Mouse (Mus musculus) neural tube, embryonic 13.5 days (tissue): ENCODE results near the gene Slc6a12. TPM values are rescaled to one million over a fixed set of nuclear protein-coding genes. Genes with fewer than 3 reads are reported as not detected.

ENCODE experiments used
- ATAC-seq: fragments of 200-750 bp; cut with Nextera tagmentation; 2 replicates; pipeline ENCODE4 v1.8.0; 2017; ENCODE audit warnings: low read depth, mild to moderate bottlenecking, moderate TSS enrichment, moderate library complexity
- H3K27ac ChIP-seq: fragments of 300-500 bp; sonication (generic); replicated peaks from 2 replicates; pipeline ENCODE4 v1.5.1; 2015; ENCODE audit warnings: moderate library complexity, mild to moderate bottlenecking, inconsistent platforms
- H3K27me3 ChIP-seq: fragments of 300-500 bp; sonication (generic); 2 replicates; pipeline ENCODE4 v1.6.1; 2015; ENCODE audit warnings: mild to moderate bottlenecking, inconsistent platforms
- H3K36me3 ChIP-seq: fragments of 300-500 bp; sonication (generic); 2 replicates; pipeline ENCODE4 v1.6.1; 2015; ENCODE audit warnings: mild to moderate bottlenecking, inconsistent platforms
- H3K4me1 ChIP-seq: fragments of 300-500 bp; sonication (generic); replicated peaks from 2 replicates; pipeline ENCODE4 v1.6.1; 2015; ENCODE audit warnings: inconsistent platforms
- H3K4me2 ChIP-seq: fragments of 300-500 bp; sonication (generic); 2 replicates; pipeline ENCODE4 v1.6.1; 2015; ENCODE audit warnings: inconsistent platforms, mild to moderate bottlenecking, moderate library complexity
- H3K4me3 ChIP-seq: fragments of 300-500 bp; sonication (generic); 2 replicates; pipeline ENCODE4 v1.5.1; 2015; ENCODE audit warnings: mild to moderate bottlenecking, inconsistent platforms
- H3K9ac ChIP-seq: fragments of 300-500 bp; sonication (generic); 2 replicates; pipeline ENCODE4 v1.6.1; 2015; ENCODE audit warnings: moderate library complexity, mild to moderate bottlenecking, inconsistent platforms
- H3K9me3 ChIP-seq: fragments of 300-500 bp; sonication (generic); 2 replicates; pipeline ENCODE4 v1.6.1; 2016; ENCODE audit warnings: inconsistent platforms
- WGBS: fragments of 180-500 bp; shearing (Covaris S2); methylation state at CpG from one replicate; pipeline ENCODE4 v1.1.7; 2015; 5-methylcytosine and 5-hydroxymethylcytosine counted together
- microRNA-seq: library from miRNA; unstranded; fragments of <30 nt; microRNA quantifications from one replicate; pipeline ENCODE4, GENCODE M21; 2016
- polyA plus RNA-seq: library from polyadenylated mRNA; unstranded; fragments of >200 nt; fragmentation: Nextera tagmentation; extraction: Ambion mirVana; gene quantifications from 2 replicates; pipeline ENCODE4 v1.2.1, GENCODE M21; 2015

The Slc6a12 gene
- polyA plus RNA-seq, 1 experiment from 2014 or later, result 0.89 TPM

DNA sequence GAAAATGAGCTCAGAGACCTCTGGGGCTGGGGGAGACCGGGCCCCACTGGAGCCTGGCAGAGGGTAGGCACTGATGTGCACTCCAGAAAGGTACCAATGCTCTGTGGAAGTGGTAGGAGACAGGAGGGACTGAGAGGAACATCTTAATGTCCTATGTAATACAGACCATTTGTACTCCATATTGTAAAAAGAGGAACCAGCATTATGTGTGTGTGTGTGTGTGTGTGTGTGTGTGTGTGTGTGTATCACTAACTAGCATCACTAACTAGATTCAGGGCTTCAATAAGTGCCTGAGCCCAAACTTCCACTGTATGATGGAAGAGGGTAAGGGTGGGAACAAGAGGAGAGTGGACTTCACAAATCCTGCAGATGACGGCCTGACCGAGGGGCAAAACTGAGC, 42.5 kb downstream of the Slc6a12 start:
- H3K4me1 ChIP-seq, result peaks cover 35% of the 10 kb centered on the region
- ATAC-seq, result no peak

DNA sequence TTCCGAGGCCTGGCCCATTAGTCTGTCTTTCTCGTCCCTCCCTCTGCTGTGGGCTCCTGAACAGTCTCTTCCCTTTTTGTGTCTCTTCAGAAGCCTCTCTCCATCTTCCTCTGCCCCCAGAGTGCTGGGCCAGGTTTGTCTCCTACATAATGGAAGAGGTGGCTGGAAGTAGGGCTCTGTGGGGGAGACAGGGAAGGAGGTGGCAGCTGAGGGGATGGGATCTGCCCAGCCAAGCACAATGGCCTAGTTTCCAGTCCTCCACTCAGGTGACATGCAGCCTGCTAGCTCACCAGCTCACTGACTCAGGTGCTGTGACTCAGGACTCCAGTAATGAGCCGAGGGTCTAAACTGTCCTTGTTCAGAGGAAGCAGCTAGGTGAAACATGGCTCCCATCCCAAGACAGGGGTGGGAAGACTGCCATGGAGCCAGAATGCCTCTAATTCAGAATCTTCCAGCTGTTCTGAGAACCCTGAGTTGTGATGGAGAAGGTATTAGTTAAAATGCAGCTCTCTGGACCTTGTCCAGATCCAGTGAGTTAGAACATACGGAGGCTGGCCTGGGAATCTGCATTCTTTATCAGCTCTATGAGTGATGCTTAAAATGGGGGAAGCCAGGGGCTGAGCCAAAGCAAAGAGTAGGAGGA, 49.9 kb downstream of the Slc6a12 start:
- Histone ChIP-seq H3K4me1 (no peaks in the 10 kb centered on the region), H3K9ac (no peak overlapping the region), H3K4me2 (no peak overlapping the region), H3K27ac (no peak overlapping the region), H3K4me3 (no peak overlapping the region), H3K36me3 (peaks cover 32% of the 10 kb centered on the region), H3K27me3 (no peaks in the 10 kb centered on the region), H3K9me3 (no peaks in the 10 kb centered on the region)
- 90% methylated on average over 4 of the region's 4 CpGs for WGBS
- ATAC-seq, result no peak

More for the DNA sequence above, 42.5 kb downstream of the Slc6a12 start:
- Histone ChIP-seq H3K9ac (no peak overlapping the region), H3K27ac (no peak overlapping the region), H3K9me3 (no peaks in the 10 kb centered on the region), H3K4me2 (no peak overlapping the region), H3K27me3 (no peaks in the 10 kb centered on the region), H3K4me3 (no peak overlapping the region), H3K36me3 (peaks cover 35% of the 10 kb centered on the region; the same call in 1 of the 2 replicates)
- 90% methylated on average over 3 of the region's 3 CpGs for WGBS

DNA sequence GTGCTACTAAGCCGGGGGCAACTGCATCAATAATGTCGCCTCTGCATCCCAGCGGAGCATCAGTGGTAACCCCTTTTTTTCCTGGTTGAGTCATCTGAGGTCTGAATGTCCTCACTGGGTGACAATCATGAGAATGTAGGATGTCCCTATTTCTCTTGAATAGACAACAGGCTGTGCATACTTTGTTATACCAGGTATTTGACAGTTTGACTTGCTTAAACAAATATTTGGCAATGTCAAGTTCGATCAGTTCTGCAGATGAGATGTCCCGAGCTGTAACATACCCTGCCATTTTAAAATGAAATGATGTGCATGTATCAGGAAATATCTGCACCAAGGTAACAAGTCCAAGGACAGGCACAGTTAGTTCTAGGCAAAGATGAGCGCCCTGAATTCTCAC, 58.3 kb downstream of the Slc6a12 start:
- H3K9me3 ChIP-seq, result no peaks in the 10 kb centered on the region; the same call in 1 of the 2 replicates
- H3K27me3 ChIP-seq, result no peaks in the 10 kb centered on the region
- peak overlapping the region; percentile 86; the same call in 1 of the 2 replicates for H3K27ac ChIP-seq
- H3K4me3 ChIP-seq, result no peak overlapping the region
- peaks cover 27% of the 10 kb centered on the region for H3K4me1 ChIP-seq
- no peak overlapping the region for H3K4me2 ChIP-seq
- 0 out of 2 replicates have a peak, but pooled peaks cover 7% of the 10 kb centered on the region for H3K36me3 ChIP-seq
- 92% methylated on average over 6 of the region's 6 CpGs for WGBS
- no peak overlapping the region for H3K9ac ChIP-seq
- ATAC-seq, result no peak

DNA sequence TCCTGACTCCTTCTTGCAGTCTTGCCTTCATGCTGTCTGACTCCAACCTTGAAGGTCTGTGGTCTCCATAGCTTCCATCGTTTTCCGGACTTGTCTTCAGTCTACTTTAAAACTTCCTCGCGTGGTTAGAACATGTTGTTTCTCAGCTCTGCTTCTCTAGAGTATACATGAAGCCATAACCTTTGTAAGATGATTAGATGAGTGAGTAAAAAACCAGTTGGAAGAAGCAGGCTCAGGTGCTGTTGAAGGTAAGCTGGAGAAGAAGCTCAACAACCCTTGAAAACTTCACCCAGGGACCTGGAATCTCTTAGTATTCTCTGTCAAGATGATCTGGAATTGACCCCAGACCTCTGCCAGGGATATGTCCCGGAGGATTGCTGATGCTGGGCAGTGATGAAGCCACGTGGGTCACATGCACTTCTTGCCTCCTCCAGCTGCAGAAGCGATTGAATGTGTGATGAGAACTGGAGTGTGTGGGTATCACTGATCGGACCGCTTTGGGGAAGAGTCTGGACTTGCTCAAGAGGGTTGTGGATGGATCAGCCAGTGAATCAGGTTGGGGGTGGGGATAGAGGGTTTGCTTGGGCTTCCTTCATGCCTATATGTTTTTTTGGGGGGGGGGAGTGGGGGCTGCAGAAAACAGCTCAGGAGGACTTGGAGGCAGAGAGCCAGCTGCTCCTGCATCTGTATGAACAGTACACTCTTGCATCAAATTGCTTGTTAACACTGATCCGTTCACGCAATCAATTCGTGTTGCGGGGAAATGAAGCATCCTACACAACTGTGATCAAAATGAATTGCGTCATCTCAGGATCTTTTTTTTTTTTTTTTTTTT, 59.2 kb downstream of the Slc6a12 start:
- Histone ChIP-seq H3K9ac (0 out of 2 replicates have a peak overlapping the region, but pooled peaks have one; percentile 12), H3K9me3 (no peaks in the 10 kb centered on the region; the same call in 1 of the 2 replicates), H3K4me2 (no peak overlapping the region), H3K27ac (peak overlapping the region; percentile 86), H3K4me3 (no peak overlapping the region), H3K36me3 (0 out of 2 replicates have a peak, but pooled peaks cover 7% of the 10 kb centered on the region), H3K4me1 (peaks cover 30% of the 10 kb centered on the region), H3K27me3 (no peaks in the 10 kb centered on the region)
- WGBS, result 73% methylated on average over 14 of the region's 14 CpGs
- peak; percentile 74 for ATAC-seq

DNA sequence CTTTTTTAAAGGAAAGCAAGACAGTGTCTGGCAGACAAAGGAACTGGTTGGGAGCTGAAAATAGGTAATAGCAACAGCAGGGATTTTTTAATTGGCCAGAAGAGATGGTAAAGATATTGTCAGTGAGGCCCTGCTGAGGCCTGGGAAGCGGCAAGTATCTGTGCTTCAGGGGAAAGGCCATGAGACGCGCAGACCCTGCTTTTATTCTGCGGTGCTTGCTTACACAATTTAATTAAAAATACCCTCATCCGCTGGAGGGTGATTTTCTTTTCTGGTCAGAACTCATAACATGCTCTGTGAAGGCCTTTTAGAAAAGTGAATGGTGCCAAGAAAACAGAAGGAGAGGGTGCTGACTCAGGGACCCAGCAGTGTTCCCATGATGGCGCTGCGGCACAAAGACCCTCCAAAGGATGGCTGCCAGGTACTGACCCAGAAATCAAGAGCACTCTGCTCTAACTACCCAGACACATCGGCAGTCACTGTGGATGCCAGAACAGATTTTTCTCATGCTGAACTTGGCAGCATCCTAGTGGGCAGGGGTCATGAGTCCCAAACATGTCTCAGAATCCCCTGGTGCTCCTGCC, 59.9 kb downstream of the Slc6a12 start:
- 55% methylated on average over 8 of the region's 8 CpGs for WGBS
- 0 out of 2 replicates have a peak, but pooled peaks cover 7% of the 10 kb centered on the region for H3K36me3 ChIP-seq
- peak overlapping the region; percentile 86 for H3K27ac ChIP-seq
- no peak overlapping the region for H3K4me3 ChIP-seq
- H3K9ac ChIP-seq, result peak overlapping the region; percentile 41
- peak; percentile 51 for ATAC-seq
- no peak overlapping the region for H3K4me2 ChIP-seq
- H3K4me1 ChIP-seq, result peaks cover 37% of the 10 kb centered on the region
- H3K9me3 ChIP-seq, result no peaks in the 10 kb centered on the region; the same call in 1 of the 2 replicates
- H3K27me3 ChIP-seq, result no peaks in the 10 kb centered on the region

DNA sequence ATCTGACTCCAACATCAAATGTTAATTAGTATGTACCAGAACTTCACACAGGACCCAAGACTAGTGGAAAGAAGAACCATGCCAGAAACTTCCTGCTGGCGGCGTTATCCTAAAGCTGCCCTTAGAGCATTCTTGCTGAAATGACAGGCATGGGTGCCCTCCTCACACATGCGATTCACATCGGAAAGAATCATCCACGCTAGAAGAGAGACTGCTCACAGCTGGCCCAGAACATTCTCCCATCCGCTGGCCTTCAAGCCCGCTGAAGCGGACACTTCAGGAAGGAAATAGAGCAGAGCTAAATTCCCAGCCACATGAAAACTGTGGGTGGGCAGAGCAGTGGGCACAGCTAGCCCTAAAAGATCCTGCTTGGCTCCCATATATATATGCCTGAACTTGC, 62.4 kb downstream of the Slc6a12 start:
- H3K4me3 ChIP-seq, result no peak overlapping the region

DNA sequence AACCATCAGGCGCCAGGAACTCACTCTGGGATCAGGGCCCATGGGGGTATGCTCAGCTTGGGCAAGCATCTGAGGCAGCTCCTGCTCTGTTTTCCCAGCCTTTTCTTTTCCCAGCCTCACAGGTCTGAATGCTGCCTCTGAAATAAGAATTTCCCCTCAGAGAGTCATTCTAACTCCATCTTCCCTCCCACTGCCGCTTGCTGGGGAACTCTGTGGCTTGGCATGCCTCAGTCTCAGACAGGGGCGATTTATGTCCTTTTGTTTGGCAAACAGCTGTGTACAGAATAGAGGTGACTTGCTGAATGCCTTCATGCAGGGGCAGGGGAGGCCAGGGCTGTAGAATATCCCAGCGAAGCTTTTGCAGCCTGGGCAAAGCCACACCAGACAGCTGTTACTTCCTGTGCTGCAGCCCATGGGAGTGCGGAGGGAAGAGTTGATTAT, 64.7 kb downstream of the Slc6a12 start:
- peak; percentile 81 for ATAC-seq
- Histone ChIP-seq H3K4me2 (0 out of 2 replicates have a peak overlapping the region, but pooled peaks have one; percentile 4), H3K27ac (peak overlapping the region; percentile 88), H3K9me3 (no peaks in the 10 kb centered on the region), H3K4me1 (peaks cover 42% of the 10 kb centered on the region), H3K27me3 (peaks cover 18% of the 10 kb centered on the region), H3K36me3 (0 out of 2 replicates have a peak, but pooled peaks cover 14% of the 10 kb centered on the region), H3K4me3 (no peak overlapping the region), H3K9ac (peak overlapping the region; percentile 43; the same call in 1 of the 2 replicates)
- 8% methylated on average over 5 of the region's 5 CpGs for WGBS

More for the DNA sequence above, 62.4 kb downstream of the Slc6a12 start:
- 93% methylated on average over 8 of the region's 8 CpGs for WGBS
- H3K36me3 ChIP-seq, result 0 out of 2 replicates have a peak, but pooled peaks cover 10% of the 10 kb centered on the region
- H3K27ac ChIP-seq, result no peak overlapping the region
- ATAC-seq, result no peak
- no peak overlapping the region for H3K9ac ChIP-seq
- no peaks in the 10 kb centered on the region for H3K27me3 ChIP-seq
- no peak overlapping the region for H3K4me2 ChIP-seq
- no peaks in the 10 kb centered on the region for H3K9me3 ChIP-seq
- peaks cover 48% of the 10 kb centered on the region for H3K4me1 ChIP-seq

DNA sequence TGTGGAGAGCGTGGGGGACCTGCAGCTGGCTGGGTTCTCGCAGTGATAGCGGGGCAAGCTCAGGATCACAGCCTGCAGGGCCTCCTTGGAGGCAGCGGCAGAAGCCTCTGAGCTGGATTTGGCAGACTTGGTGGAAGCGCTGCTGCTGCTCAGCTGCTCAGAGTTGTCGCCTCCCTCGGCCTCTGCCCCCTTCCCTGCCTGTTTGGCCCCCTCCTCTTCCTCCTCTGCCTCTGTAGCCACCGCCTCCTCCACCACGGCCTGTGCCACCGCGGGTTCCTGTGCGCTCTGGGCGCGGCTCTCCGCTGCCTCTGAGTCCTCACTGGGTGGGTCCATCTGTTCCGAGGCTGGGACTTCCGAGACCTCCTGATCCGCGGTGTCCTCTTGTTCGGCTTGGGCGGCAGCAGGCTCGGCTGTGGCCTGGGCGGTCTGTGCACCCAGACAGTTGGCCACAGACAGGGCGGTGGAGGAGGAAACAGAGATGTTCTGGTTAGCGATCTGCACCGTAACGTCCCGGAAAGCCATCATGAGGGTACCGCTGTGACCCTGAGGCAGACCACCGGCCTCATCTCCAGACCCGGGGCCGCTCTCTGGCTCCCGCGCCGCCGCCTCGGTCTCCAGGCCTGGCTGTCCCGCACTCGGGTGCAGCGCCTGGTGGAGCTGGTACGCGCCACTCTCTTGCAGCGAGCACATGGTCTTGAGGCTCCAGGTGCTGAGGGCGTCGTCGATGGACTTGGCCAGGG, 69.9 kb downstream of the Slc6a12 start:
- peak overlapping the region; percentile 45 for H3K4me2 ChIP-seq
- ATAC-seq, result 0 out of 2 replicates have a peak, but pooled peaks have one; percentile 12
- WGBS, result 3% methylated on average over 45 of the region's 46 CpGs
- H3K9ac ChIP-seq, result peak overlapping the region; percentile 43
- peak overlapping the region; percentile 8 for H3K4me3 ChIP-seq
- peaks cover 26% of the 10 kb centered on the region for H3K4me1 ChIP-seq
- H3K9me3 ChIP-seq, result no peaks in the 10 kb centered on the region
- 0 out of 2 replicates have a peak, but pooled peaks cover 10% of the 10 kb centered on the region for H3K36me3 ChIP-seq
- H3K27me3 ChIP-seq, result peaks cover 54% of the 10 kb centered on the region
- H3K27ac ChIP-seq, result no peak overlapping the region

Small RNAs within 50 kb of the gene (microRNA-seq; reads per million reads assigned to microRNA genes)
- not detected for gene Gm24855

Other genes with a start within 250 kb of the Slc6a12 start
- gene Mical3, start 212.1 kb upstream of the Slc6a12 start, polyA plus RNA-seq, result 28.1 TPM in 2 replicates
- 12.3 and 13.5 TPM in 2 replicates for gene Pex26, start 159.4 kb upstream of the Slc6a12 start, polyA plus RNA-seq
- 0.21 and 0.25 TPM in 2 replicates for gene Tuba8, start 132.4 kb upstream of the Slc6a12 start, polyA plus RNA-seq
- 1.0 and 2.9 TPM in 2 replicates for gene Usp18, start 97.2 kb upstream of the Slc6a12 start, polyA plus RNA-seq
- 34.5 and 38.2 TPM in 2 replicates for gene Slc6a13, start 42.8 kb upstream of the Slc6a12 start, polyA plus RNA-seq
- gene Iqsec3, start 130.6 kb downstream of the Slc6a12 start, polyA plus RNA-seq, result 13.6 and 14.0 TPM in 2 replicates